Mouse (Mus musculus): Measurements from ENCODE around the gene Acyp2.
A peak's percentile ranks its signal among the peaks of the same experiment; 100 is the strongest.

The Acyp2 gene

GRCm38 (mm10) chr11:30580008-30580407 is 69.4 kb downstream of the Acyp2 start:
- no peak for DNase-seq (ENCODE audit: low spot score in 2 of 2)

- DNase-seq (ENCODE audit: low spot score in 2 of 2), result no peak
These were observed 70.5 kb downstream of the Acyp2 start for GRCm38 (mm10) chr11:30578931-30579330.

GRCm38 (mm10) chr11:30572790-30573395 is 76.5 kb downstream of the Acyp2 start:
- no peak for DNase-seq (ENCODE audit: low spot score in 2 of 2)

- no peak for DNase-seq (ENCODE audit: low spot score in 2 of 2)
These were observed 78.8 kb downstream of the Acyp2 start for GRCm38 (mm10) chr11:30570568-30570967.

- no peak for DNase-seq (ENCODE audit: low spot score in 2 of 2)
These were observed 89.2 kb downstream of the Acyp2 start for GRCm38 (mm10) chr11:30560215-30560614.

GRCm38 (mm10) chr11:30553408-30553807 is 96.0 kb downstream of the Acyp2 start:
- DNase-seq (ENCODE audit: low spot score in 2 of 2), result no peak

- DNase-seq (ENCODE audit: low spot score in 2 of 2), result no peak
These were observed 132.3 kb downstream of the Acyp2 start for GRCm38 (mm10) chr11:30517133-30517532.

- DNase-seq (ENCODE audit: low spot score in 2 of 2), result no peak
These were observed 141.2 kb downstream of the Acyp2 start for GRCm38 (mm10) chr11:30508178-30508577.

- DNase-seq (ENCODE audit: low spot score in 2 of 2), result no peak
These were observed 150.5 kb downstream of the Acyp2 start for GRCm38 (mm10) chr11:30498738-30499355.

- no peak for DNase-seq (ENCODE audit: low spot score in 2 of 2)
These were observed 152.2 kb downstream of the Acyp2 start for GRCm38 (mm10) chr11:30497151-30497550.

GRCm38 (mm10) chr11:30491515-30492260 is 157.7 kb downstream of the Acyp2 start:
- DNase-seq (ENCODE audit: low spot score in 2 of 2), result no peak

GRCm38 (mm10) chr11:30488183-30488582 is 161.2 kb downstream of the Acyp2 start:
- DNase-seq (ENCODE audit: low spot score in 2 of 2), result no peak

GRCm38 (mm10) chr11:30483286-30483685 is 166.1 kb downstream of the Acyp2 start:
- DNase-seq (ENCODE audit: low spot score in 2 of 2), result no peak

GRCm38 (mm10) chr11:30471751-30472593 is 177.4 kb downstream of the Acyp2 start, which contains the start of gene 4930505A04Rik:
4930505A04Rik (minus strand) TSS chr11:30471827.
- DNase-seq (ENCODE audit: low spot score in 2 of 2), result peak; percentile 15 to 61

- no peak for DNase-seq (ENCODE audit: low spot score in 2 of 2)
These were observed 178.2 kb downstream of the Acyp2 start for GRCm38 (mm10) chr11:30471187-30471586.
